Mouse (Mus musculus) gastrocnemius, adult 18-20 months (tissue): ENCODE results near the gene Phxr2. TPM values are rescaled to one million over a fixed set of nuclear protein-coding genes. Genes with fewer than 3 reads are reported as not detected.
A peak's percentile ranks its signal among the peaks of the same experiment; 100 is the strongest.

Experiments
- DNase-seq: peaks from one replicate; pipeline ENCODE4 v3.0.0; 2021; ENCODE audit warnings: low spot score
- total RNA-seq, 2 experiments: library from RNA; stranded (reverse); gene quantifications; 2 replicates each; pipeline ENCODE4 v1.2.3; 2021

Gene Phxr2
- total RNA-seq, 2 experiments from 2014 or later, result not detected

DNA sequence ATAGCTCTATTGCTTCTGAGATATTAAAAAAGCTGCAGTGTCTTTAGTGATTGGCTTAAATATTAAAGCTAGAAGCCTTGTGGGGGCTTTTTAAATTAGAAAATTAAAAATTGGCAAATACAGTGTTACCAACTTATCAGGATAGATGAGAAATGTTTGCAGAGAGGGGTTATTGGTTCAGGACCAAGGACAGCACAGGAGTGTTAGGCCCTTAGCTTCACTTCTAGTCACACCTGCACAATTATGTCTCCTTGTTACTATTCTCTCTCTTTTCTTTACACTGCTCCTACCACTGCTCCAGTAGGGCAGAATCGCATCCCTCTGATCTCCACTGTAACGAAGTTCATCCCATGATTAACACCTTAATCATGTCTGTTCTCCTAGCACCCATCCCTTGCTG lies 31.0 kb downstream of the Phxr2 start:
- DNase-seq, result no peak

- DNase-seq, result no peak
Observed at GRCm38 (mm10) chr10:99093364-99093763, 32.8 kb downstream of the Phxr2 start.

DNA sequence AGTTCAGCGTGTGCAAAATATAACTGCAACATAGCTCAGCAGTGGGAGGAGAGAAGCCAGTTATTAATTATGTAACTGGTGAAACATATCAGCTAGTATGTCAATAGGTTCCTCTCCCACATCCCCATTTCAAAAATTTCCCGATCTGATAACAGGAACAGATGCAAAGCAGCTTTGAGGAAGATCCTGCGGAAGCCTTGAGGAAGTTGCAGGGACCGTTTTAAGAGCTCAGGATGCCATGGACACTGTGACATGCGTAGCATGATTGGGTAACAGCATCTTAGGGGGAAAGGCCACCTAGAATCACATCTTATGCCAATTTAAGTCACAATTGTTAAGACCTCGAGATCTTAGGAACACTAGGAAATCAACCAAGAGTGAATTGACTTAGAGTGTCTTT lies 36.2 kb downstream of the Phxr2 start:
- no peak for DNase-seq

- DNase-seq, result no peak
Observed at GRCm38 (mm10) chr10:99086029-99086428, 40.1 kb downstream of the Phxr2 start.

GRCm38 (mm10) chr10:99085240-99085587 lies 40.9 kb downstream of the Phxr2 start:
- no peak for DNase-seq

DNA sequence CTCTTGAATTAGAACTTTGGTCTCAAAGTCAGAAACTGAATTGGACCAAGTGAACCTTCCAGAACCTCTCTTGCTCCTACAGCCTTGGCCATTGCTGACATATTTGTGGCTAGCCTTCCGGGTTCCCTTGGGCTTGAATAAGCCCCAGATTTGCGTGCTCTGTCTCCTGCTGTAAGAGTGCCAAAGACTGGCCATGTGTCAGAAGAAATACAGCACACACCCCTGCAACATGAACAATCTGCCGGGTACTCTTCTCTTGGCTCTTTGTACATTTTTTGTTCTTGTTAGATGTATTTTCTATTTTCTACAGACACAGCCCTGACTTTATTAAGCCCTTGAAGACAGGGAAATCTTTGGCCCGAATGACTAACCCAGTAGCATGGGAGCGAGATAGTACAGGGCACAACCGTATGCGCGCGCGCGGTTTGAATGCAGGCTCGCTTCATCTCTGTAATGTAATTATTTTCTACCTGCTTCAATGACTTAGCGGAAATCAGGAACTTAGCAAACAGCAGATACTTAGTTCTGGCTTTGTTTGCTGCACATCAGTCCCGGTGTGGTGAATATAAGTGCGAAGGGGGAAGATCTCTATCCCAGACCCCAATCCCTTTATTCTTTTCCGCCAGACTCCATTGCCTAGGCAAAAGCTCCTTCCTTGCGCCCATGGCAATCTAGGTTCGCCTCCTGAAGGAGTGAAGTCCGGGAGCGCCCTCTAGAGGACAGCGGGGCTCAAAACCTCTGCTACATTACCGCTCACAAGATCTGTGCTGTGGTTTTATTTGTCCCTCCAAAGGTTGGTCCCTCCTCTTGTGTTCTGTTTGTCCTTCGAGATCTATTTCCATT lies 41.5 kb downstream of the Phxr2 start:
- peak; percentile 85 for DNase-seq

DNA sequence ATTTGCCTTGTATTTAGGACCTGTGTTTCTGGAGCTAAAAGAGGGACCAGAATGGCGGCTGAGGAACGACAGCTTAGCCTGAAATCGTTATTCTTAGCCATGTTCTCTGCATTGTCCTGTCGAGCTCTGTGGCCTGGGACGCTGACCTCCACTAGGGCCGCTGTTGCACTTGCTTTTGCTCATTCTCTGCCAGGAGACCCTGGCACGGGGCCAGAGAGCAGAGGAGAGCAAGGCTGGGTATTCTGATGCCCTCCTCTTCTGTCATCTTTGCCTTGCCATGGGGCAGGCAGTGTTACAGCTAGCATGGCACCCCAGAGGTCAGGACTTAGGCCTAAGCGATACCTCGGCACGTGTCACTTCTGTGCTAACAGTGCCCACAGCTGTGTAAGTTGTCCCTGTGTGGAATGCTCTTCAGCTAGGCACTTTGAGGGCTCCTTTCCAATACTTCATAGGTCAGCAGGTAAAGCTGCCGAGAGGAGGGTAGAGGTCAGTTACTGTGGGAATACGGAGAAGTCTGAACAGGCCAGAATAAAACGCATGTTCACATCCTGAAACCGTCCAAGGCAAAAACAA lies 42.6 kb downstream of the Phxr2 start:
- DNase-seq, result no peak

GRCm38 (mm10) chr10:99081569-99081990 lies 44.5 kb downstream of the Phxr2 start:
- DNase-seq, result no peak

DNA sequence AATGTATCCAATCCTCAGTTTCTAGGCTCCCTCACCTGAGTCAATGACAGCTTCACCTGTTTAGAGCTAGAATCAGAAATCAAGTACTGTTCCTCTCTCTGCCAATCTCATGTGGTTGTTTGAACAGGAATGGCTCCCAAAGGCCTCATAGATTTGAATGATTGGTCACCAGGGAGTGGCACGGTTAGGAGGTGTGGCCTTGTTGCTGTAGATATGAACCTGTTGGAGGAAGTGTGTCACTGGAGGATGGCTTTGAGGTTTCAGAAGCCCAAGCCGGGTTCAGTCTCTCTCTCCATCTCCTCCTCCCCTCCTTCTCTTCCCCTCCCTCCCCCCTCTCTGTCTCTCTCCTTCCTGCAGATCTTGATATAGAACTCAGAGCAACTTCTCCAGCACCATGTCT lies 47.5 kb downstream of the Phxr2 start:
- DNase-seq, result no peak

GRCm38 (mm10) chr10:99076113-99076895 lies 49.8 kb downstream of the Phxr2 start:
- no peak for DNase-seq

Other genes starting within 250 kb of the Phxr2 start
- gene Atp2b1, start 211.9 kb downstream of the Phxr2 start, total RNA-seq, result 10 to 100 TPM; 63.8 to 72.3 TPM
- 1 to 10 TPM; 2.8 to 4.1 TPM for gene Poc1b, start 19.3 kb downstream of the Phxr2 start, total RNA-seq
- 1 to 10 TPM in 1 of 2 experiments, under 1 TPM in 1; 0.87 to 1.3 TPM for gene Galnt4, start 18.2 kb downstream of the Phxr2 start, total RNA-seq
- gene Dusp6, start 136.9 kb upstream of the Phxr2 start, total RNA-seq, result 10 to 100 TPM in 1 of 2 experiments, 1 to 10 TPM in 1; 7.2 to 12.4 TPM